Comparison of ENCODE assay signal across 24 mouse cellular contexts in the genomic region with DNA sequence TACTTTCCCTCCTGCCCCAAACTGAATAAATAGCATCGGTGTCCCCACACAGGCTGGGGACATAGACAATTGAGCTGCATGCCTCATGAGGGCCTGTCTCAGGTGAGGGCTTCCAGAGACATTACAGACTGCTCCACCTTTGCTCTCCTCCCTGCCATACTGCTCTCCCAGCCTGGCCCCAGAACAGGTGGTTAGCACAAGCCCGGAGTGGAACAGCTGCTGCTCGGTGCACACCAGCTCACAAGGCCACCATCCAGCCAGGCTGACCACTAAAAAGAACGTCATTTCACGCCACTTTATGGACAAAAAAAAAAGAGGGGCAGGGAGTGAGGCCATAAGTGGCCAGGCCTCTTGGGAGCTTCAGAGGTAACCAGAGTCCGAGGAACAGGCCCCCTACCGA.
"Had no signal": no experiment of that assay in that cellular context is flagged by ENCODE, and none has a peak within 500 bp of the region (broad histone marks: within the 10 kb centered on the region; RNA-seq: fewer than 3 reads in every experiment).

No protein-coding gene starts in this region.

- H3K4me2 ChIP-seq: heart, embryonic 12.5 days; hindbrain, embryonic 14.5 days; intestine, embryonic 15.5 days; limb, embryonic 12.5 days; liver, embryonic 11.5 days had no signal

- H3K27ac ChIP-seq: gastrocnemius, adult 2 months; heart, embryonic 10.5 days; hindbrain, embryonic 10.5 days; hindbrain, embryonic 14.5 days; intestine, embryonic 15.5 days; limb, embryonic 10.5 days; limb, embryonic 12.5 days had no signal

- H3K4me3 ChIP-seq: gastrocnemius, adult 2 months; heart, embryonic 10.5 days; heart, embryonic 12.5 days; hindbrain, embryonic 10.5 days; intestine, embryonic 15.5 days; left cerebral cortex, adult 2 months; limb, embryonic 10.5 days; limb, embryonic 12.5 days had no signal

- H3K4me1 ChIP-seq: heart, embryonic 10.5 days; heart, embryonic 12.5 days; limb, embryonic 12.5 days had no signal

- H3K27me3 ChIP-seq: heart, embryonic 12.5 days; intestine, embryonic 15.5 days; limb, embryonic 12.5 days had no signal

- H3K9ac ChIP-seq: heart, embryonic 12.5 days; hindbrain, embryonic 14.5 days; intestine, embryonic 15.5 days; limb, embryonic 12.5 days had no signal

- DNase-seq: gastrocnemius, adult 2 months; gastrocnemius, postnatal 10 days; gastrocnemius, postnatal 25 days; heart, adult 18-20 months; heart, postnatal 10 days; heart, postnatal 4 days; kidney, adult 18-20 months; kidney, adult 8-10 months; kidney, postnatal 10 days; kidney, postnatal 25 days; kidney, postnatal 4 days; liver had no signal

- ATAC-seq: hindbrain, embryonic 16.5 days; inflammation-experienced regulatory T-cells, adult 6 months; intestine, embryonic 15.5 days; intestine, postnatal 0 days had no signal

- H3K9me3 ChIP-seq: heart, embryonic 10.5 days; heart, embryonic 12.5 days; hindbrain, embryonic 10.5 days; intestine, embryonic 15.5 days; limb, embryonic 10.5 days; limb, embryonic 12.5 days had no signal
